Mouse (Mus musculus) right cerebral cortex, postnatal 25 days (tissue): ENCODE data around the gene Cadps.

Experiments used
- DNase-seq: peaks from one replicate; pipeline ENCODE4 v3.0.0; 2022

Gene Cadps

GRCm38 (mm10) chr14:12388192-12388795 is 434.6 kb downstream of the Cadps start:
- DNase-seq, result no peak

- no peak for DNase-seq
These were observed 435.7 kb downstream of the Cadps start for GRCm38 (mm10) chr14:12387176-12387575.

DNA sequence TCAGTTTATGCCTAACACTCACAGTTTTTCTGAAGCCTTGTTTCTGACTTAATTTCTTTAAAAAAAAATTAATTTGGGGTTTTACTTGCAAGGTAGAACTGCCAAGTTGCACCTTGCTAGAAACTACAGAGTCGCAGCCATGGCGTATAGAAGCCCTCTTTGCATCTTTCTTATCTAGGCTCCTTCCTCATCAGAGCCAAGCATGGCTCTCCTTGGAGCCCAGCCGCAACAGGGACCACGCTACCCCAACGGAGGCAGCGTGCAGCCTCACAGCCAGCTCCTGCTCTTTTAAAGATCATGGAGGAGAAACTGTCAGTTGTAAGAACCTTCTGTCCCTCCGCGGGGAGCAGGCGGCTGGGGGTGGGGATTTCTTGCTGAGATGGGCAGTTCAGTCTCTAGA is 445.0 kb downstream of the Cadps start:
- DNase-seq, result no peak

DNA sequence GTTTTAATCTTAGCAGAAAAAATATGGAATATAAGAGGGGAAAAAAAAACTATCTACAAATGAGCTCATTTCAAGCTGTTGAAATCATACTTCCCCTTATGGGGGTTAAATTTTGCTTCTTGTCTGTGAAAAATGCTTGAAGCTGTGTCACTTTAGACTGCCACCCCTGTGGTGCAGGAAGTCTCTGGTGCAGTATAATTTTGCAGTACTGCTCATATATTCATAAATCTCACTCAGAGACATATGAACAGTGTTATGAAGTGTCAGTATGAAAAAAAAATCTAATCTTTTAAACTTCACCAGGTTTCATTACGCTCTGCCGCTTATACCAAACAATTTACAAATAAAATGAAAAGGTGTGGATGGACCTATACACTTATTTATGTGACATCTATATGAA is 445.6 kb downstream of the Cadps start:
- no peak for DNase-seq

DNA sequence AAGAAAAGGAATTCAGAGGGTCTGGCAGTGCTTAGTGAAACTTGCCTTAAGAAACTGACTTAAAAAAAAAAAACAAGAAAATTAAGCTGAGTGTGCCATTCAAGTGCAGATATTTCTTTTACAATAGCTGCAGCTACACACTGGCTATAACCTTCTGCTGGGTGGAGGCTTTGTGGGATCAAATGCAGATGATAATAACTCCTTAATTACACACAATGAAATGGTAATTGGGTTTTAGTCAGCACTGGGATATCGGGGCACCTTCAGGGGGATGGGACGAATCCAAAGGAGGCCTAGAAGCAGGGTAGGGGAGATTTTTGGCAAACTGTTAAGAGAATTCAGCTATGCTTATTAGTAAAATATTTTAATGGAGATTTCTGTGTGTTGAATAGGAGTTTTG is 447.4 kb downstream of the Cadps start:
- no peak for DNase-seq

- no peak for DNase-seq
These were observed 472.5 kb downstream of the Cadps start for GRCm38 (mm10) chr14:12350271-12350916.

GRCm38 (mm10) chr14:12349334-12350090 is 473.4 kb downstream of the Cadps start:
- DNase-seq, result no peak

DNA sequence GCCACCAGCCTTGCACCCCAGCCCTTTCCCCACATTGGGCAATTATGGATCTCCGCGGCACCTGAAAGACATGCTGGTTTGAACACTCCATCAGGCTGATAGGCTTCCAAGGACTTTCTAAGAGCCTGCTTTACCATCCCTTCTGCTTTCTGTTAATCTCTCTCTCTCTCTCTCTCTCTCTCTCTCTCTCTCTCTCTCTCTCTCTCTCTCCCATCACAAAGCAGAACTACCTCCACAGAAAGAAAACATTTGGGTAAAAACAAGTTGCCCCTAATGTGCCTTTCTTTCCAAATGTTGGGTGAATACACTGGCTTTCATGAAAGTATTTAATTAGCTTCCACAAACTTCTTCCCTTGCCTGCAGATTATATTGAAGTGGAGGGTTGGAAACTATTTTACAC is 474.8 kb downstream of the Cadps start, which contains the start of gene Fezf2:
Fezf2 (minus strand) TSS at position 101 of the 400 bp plus-strand sequence.
- DNase-seq, result no peak

GRCm38 (mm10) chr14:12346865-12347600 is 475.8 kb downstream of the Cadps start:
- no peak for DNase-seq

- no peak for DNase-seq
These were observed 476.6 kb downstream of the Cadps start for GRCm38 (mm10) chr14:12346011-12346864.

- no peak for DNase-seq
These were observed 477.5 kb downstream of the Cadps start for GRCm38 (mm10) chr14:12345241-12345921.

- no peak for DNase-seq
These were observed 478.1 kb downstream of the Cadps start for GRCm38 (mm10) chr14:12344746-12345240.

GRCm38 (mm10) chr14:12344061-12344745 is 478.7 kb downstream of the Cadps start:
- DNase-seq, result no peak

DNA sequence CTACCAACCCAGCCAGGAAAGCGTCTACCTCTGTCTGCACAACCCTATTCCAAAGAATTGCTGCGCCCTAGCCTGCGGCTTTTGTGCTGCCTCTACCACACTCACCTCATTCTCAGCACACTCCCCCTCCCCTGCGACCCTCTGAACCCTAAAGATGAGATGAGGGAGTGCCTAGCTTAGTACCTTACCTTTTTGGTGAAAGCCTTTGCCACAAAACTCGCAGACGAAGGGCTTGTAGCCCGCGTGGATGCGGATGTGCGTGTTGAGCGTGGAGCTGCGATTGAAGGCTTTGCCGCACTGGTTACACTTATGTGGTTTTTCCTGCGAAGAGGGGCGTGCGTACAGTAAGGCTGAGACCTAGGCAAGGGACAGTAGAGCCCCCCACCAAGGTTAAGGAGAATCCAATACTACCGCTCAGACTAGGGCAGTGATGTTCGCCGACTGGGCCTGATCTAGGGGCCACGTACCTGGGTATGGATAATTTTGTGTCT is 479.4 kb downstream of the Cadps start:
- DNase-seq, result no peak

DNA sequence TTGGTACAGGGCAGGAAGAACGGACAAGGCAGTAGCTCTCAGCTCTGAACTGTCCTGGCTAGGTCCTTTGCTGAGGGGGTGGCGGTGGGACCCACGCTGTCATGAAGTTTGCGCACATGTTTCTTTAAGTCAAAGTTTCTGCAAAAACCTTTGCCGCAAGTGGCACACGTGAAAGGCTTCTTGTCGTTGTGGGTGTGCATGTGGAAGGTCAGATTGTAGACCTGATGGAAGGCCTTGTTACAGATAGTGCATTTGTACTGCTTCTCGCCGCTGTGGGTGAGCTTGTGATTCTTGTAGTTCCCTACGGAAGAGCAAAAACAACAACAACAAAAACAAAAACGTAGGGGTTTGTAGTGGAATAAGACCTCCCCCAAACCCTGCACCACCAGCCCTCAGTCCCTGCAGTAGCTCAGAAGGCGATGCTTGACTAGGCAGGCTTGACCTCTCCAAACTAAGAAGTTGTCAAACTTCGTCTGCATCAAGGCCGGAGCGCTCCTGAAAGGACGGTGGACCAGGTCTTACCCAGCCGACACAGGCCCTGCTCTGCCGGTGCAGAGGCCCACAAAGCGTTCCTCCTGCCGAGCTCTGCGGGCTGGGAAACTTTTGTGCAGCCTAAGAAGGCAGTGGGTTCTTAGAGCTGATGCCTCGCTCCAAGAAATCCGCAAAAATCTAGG is 480.3 kb downstream of the Cadps start:
- DNase-seq, result no peak

- DNase-seq, result no peak
These were observed 481.0 kb downstream of the Cadps start for GRCm38 (mm10) chr14:12341789-12342457.

DNA sequence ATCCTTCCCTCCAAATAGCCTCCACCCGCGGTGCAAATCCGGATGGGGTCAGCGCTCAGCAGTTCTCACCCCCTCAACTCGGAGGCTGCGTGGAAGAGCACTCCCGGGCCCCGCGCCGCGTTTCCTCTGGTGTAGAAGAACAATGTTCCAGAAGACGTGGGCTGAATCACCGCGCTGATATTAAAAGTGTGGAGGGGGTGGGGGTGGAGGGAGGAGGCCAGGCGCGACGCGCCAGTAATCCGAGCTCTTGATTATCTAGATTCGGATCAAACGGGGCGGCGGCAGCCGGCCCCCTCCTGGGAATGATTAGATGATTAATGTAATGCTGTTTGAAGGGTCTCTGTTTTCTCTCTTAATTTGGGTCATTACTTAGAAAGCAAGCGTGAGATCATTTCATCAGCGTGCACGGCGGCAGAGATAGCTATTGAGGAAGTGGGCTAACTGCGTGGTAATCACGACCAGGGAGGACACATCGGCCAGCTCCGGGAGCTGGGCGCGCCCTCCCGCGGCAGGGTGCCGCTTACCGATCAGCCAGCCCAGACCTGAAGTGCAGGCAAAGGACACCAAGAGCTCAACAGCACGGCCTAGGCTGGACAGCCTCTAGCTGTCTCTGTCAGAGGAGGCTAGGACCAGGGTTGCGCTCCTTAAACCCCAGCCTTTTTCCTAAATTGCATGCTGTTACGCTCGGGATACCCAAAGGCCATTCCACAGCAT is 481.6 kb downstream of the Cadps start:
- no peak for DNase-seq

- DNase-seq, result no peak
These were observed 482.4 kb downstream of the Cadps start for GRCm38 (mm10) chr14:12340238-12341074.
